Mouse (Mus musculus): ENCODE measurements around the gene AC109138.7.

DNA sequence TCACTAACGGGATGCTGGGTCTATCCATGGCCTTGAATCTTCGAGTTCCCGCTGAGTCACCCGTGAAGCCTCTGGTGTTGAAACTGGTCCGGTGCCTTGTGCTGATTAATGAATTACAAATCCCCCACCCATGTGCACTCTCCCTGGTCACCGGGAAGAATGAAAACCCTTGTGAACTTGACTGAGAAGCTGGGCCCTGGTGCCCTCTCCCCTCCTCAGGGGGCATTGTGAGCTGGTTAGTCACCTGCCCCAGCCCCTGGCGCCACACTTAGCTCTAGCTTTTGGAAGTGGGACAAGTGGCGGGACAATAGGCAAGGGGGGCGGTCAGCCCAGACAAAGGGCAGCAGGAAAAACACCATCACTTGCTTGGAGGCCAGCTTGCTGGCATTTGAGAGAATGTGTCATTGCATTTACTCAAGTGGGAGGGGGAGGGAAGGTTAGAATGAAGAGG, 608 bp upstream of the AC109138.7 start:
- TF ChIP-seq CHD2 (IDR thresholded peaks at IDR 0.05; ENCODE audit: low read depth, low read length), result no peak
- TF ChIP-seq ZNF384 (IDR thresholded peaks at IDR 0.05; ENCODE audit: low read depth, low read length), result no peak
